Mouse (Mus musculus) midbrain, embryonic 11.5 days (tissue): ENCODE results near the gene Wdr20. TPM values are rescaled to one million over a fixed set of nuclear protein-coding genes. Genes with fewer than 3 reads are reported as not detected.
"Not testable (repeated sequence)": the region's sequence is repeated elsewhere in the genome, so short reads cannot be mapped to it uniquely, and the experiment has no call there.

Source experiments
- ATAC-seq: fragments of 200-750 bp; cut with Nextera tagmentation; 2 replicates; pipeline ENCODE4 v1.8.0; 2017; ENCODE audit warnings: moderate TSS enrichment, moderate library complexity; ENCODE audit not compliant: low FRiP score
- DNase-seq: peaks from one replicate; pipeline ENCODE4 v3.0.0; 2015; ENCODE audit warnings: low spot score; ENCODE audit errors: missing footprints
- H3K27ac ChIP-seq: fragments of 300-500 bp; sonication (generic); 2 replicates; pipeline ENCODE4 v1.5.1; 2014; ENCODE audit warnings: low read depth, low read length
- H3K27me3 ChIP-seq: fragments of 300-500 bp; sonication (generic); 2 replicates; pipeline ENCODE4 v1.6.1; 2014; ENCODE audit warnings: mild to moderate bottlenecking, low read length, moderate library complexity, mixed read lengths; ENCODE audit not compliant: control insufficient read depth, insufficient read depth
- H3K36me3 ChIP-seq: fragments of 300-500 bp; sonication (generic); 2 replicates; pipeline ENCODE4 v1.6.1; 2014; ENCODE audit warnings: mild to moderate bottlenecking, low read length, moderate library complexity, mixed read lengths; ENCODE audit not compliant: control insufficient read depth, insufficient read depth
- H3K4me1 ChIP-seq: fragments of 300-500 bp; sonication (generic); 2 replicates; pipeline ENCODE4 v1.6.1; 2014; ENCODE audit warnings: low read length; ENCODE audit not compliant: control insufficient read depth, insufficient read depth
- H3K4me2 ChIP-seq: fragments of 300-500 bp; sonication (generic); 2 replicates; pipeline ENCODE4 v1.6.1; 2014; ENCODE audit warnings: mild to moderate bottlenecking, moderate library complexity
- H3K4me3 ChIP-seq: fragments of 300-500 bp; sonication (generic); 2 replicates; pipeline ENCODE4 v1.5.1; 2014; ENCODE audit warnings: low read depth, low read length
- H3K9ac ChIP-seq: fragments of 300-500 bp; sonication (generic); 2 replicates; pipeline ENCODE4 v1.6.1; 2014; ENCODE audit warnings: low read length
- H3K9me3 ChIP-seq: fragments of 300-500 bp; sonication (generic); 2 replicates; pipeline ENCODE4 v1.6.1; 2016; ENCODE audit warnings: low read length; ENCODE audit not compliant: control insufficient read depth
- WGBS: fragments of 180-500 bp; shearing (Covaris S2); extraction: QIAGEN DNeasy Blood & Tissue Kit; methylation state at CpG from one replicate; pipeline ENCODE4 v1.1.7; 2014; 5-methylcytosine and 5-hydroxymethylcytosine counted together
- polyA plus RNA-seq: library from polyadenylated mRNA; unstranded; fragments of >200 nt; fragmentation: Nextera tagmentation; extraction: Ambion mirVana; gene quantifications from 2 replicates; pipeline ENCODE4 v1.2.1, GENCODE M21; 2014

Gene Wdr20
- 22.9 and 24.7 TPM in 2 replicates for polyA plus RNA-seq

DNA sequence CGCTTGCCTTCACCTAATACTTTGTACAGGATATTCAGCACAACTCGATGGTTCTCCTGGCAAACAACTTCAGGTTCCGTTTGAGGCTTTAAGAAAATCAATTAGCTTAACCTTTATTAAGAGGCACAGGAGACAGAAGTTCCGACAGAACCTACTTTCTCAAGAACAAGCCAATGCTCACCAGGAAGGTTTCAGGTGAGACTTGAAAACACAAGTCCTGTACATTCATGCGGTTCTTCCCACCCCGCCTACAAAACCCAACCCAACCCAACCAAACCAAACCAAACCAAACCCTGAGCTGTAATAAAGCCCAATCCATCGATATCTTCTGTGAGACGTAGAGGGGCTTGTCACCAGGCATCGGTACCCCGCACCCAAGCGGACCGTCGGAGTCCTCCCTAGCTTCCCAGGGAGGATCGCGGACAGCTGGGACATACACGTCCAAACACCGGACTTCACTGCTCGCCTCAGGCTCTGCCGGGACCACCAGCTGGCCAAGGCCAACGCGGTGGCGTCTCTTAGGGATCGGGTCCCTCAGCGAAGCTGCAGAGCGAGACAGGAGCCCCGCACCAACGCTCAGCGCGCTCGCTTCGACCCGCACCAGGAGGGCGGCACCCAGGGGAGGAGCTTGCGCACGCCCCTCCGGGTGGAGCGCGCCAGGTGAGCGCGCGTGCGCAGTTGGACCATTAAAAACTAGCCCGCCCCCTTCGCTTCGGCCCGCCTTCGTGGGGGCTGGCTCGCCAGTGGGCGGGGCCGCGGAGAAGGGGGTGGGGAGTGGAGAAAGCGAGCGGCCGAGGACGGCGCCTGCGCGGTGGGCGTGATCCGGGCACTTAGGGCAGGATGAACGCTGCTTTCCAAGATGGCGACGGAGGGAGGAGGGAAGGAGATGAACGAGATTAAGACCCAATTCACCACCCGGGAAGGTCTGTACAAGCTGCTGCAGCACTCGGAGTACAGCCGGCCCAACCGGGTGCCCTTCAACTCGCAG, at the start of gene Wdr20:
Gene Wdr20, plus strand, starts transcription at position 775 of the 988 bp plus-strand sequence.
- Histone ChIP-seq H3K9ac (peak within 1 kb of the TSS; percentile 91), H3K4me1 (peaks cover 11% of the 10 kb centered on the region), H3K27ac (peak within 1 kb of the TSS; percentile 65), H3K4me3 (peak within 1 kb of the TSS; percentile 84), H3K4me2 (peak within 1 kb of the TSS; percentile 69), H3K27me3 (peaks cover 5% of the 10 kb centered on the region; the same call in 1 of the 2 replicates), H3K36me3 (no peaks in the 10 kb centered on the region), H3K9me3 (no peaks in the 10 kb centered on the region)
- peak; percentile 96 for ATAC-seq
- DNase-seq: peak; percentile 100
- under 1% methylated on average over 69 of the region's 69 CpGs for WGBS

GRCm38 (mm10) chr12:110688921-110689320, 48.8 kb upstream of the Wdr20 start:
- not testable (repeated sequence) for H3K27ac ChIP-seq, H3K4me3 ChIP-seq, H3K4me2 ChIP-seq, ATAC-seq, H3K27me3 ChIP-seq, H3K4me1 ChIP-seq, H3K9me3 ChIP-seq, DNase-seq, H3K9ac ChIP-seq
- H3K36me3 ChIP-seq: peaks cover 24% of the 10 kb centered on the region
- WGBS: 91% methylated on average over 3 of the region's 3 CpGs

GRCm38 (mm10) chr12:110689919-110690643, 47.7 kb upstream of the Wdr20 start:
- H3K4me3 ChIP-seq: no peak overlapping the region
- DNase-seq (no peak), ATAC-seq (no peak)
- WGBS: 87% methylated on average over 6 of the region's 6 CpGs
- H3K4me2 ChIP-seq: no peak overlapping the region
- H3K4me1 ChIP-seq: peaks cover 7% of the 10 kb centered on the region
- H3K27ac ChIP-seq: no peak overlapping the region
- H3K27me3 ChIP-seq: no peaks in the 10 kb centered on the region
- H3K9me3 ChIP-seq: no peaks in the 10 kb centered on the region
- H3K36me3 ChIP-seq: peaks cover 28% of the 10 kb centered on the region
- no peak overlapping the region for H3K9ac ChIP-seq

GRCm38 (mm10) chr12:110693378-110693777, 44.4 kb upstream of the Wdr20 start:
- DNase-seq: peak; percentile 86
- 77% methylated on average over 5 of the region's 5 CpGs for WGBS
- peaks cover 27% of the 10 kb centered on the region for H3K36me3 ChIP-seq
- not testable (repeated sequence) for H3K27me3 ChIP-seq, H3K4me3 ChIP-seq, ATAC-seq, H3K4me1 ChIP-seq, H3K27ac ChIP-seq, H3K9ac ChIP-seq, H3K4me2 ChIP-seq, H3K9me3 ChIP-seq

DNA sequence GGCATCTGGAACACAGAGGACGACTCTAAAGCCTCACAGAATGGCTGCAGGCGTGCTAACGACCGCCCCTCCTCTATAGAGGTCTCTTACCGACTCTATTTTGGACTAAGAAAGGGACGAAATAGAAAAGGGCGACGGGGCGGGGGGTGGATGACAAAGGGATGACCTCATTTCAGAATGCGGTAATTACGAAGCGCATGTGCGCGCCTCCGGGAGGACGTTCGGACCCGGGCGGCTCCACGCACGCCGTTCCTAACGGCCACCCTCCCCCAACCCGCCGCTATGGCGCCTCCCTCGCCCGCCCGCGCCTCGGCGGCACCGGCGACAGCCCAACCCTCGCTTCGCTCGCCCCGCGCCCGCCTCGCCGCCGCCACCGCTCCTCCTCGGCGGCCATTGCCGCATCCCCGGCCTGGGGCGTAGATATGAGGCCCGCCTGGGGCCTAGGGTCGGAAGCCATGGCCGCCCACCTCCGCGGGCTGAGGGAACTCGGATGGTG, 42.0 kb upstream of the Wdr20 start:
- H3K4me1 ChIP-seq: peaks cover 9% of the 10 kb centered on the region
- H3K27me3 ChIP-seq: no peaks in the 10 kb centered on the region
- ATAC-seq (peak; percentile 49), DNase-seq (peak; percentile 95)
- H3K36me3 ChIP-seq: peaks cover 13% of the 10 kb centered on the region; the same call in 1 of the 2 replicates
- WGBS: under 1% methylated on average over 53 of the region's 55 CpGs
- peak overlapping the region; percentile 90 for H3K27ac ChIP-seq
- peak overlapping the region; percentile 99 for H3K4me3 ChIP-seq
- no peaks in the 10 kb centered on the region for H3K9me3 ChIP-seq
- peak overlapping the region; percentile 62 for H3K4me2 ChIP-seq
- peak overlapping the region; percentile 99 for H3K9ac ChIP-seq

- peaks cover 9% of the 10 kb centered on the region for H3K4me1 ChIP-seq
- ATAC-seq (peak; percentile 94), DNase-seq (peak; percentile 100)
- H3K27me3 ChIP-seq: no peaks in the 10 kb centered on the region
- H3K27ac ChIP-seq: peak overlapping the region; percentile 90
- peak overlapping the region; percentile 99 for H3K9ac ChIP-seq
- peaks cover 12% of the 10 kb centered on the region; the same call in 1 of the 2 replicates for H3K36me3 ChIP-seq
- H3K4me3 ChIP-seq: peak overlapping the region; percentile 99
- H3K4me2 ChIP-seq: peak overlapping the region; percentile 66
- H3K9me3 ChIP-seq: no peaks in the 10 kb centered on the region
- whole genome bisulfite sequencing: under 1% methylated on average over 88 of the region's 89 CpGs
Observed at GRCm38 (mm10) chr12:110696173-110696974, 41.4 kb upstream of the Wdr20 start.

DNA sequence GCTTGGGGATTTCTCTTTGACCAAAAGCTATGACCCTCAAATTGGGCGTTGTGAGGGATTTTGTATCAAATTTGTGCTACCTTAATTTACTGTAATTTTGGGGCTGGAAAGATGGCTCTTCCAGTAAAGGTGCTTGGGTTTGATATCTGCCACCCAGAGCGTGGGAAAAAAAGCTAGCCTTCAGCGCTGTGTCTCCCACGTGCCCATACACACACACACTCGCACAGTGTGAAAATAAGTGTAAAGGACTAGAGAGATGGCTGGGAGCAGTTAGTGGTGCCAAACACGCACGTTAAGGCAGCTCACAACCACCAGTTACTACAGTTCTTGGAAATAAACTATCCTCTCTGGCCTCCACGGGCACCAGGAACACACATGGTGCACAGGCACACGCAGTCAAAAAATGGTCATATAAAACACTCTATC, 40.8 kb upstream of the Wdr20 start:
- Histone ChIP-seq H3K4me3 (peak overlapping the region; percentile 99), H3K9me3 (no peaks in the 10 kb centered on the region), H3K27ac (peak overlapping the region; percentile 52; the same call in 1 of the 2 replicates), H3K4me1 (peaks cover 9% of the 10 kb centered on the region), H3K9ac (peak overlapping the region; percentile 76), H3K27me3 (no peaks in the 10 kb centered on the region), H3K4me2 (peak overlapping the region; percentile 66), H3K36me3 (peaks cover 7% of the 10 kb centered on the region; the same call in 1 of the 2 replicates)
- DNase-seq (no peak), ATAC-seq (no peak)
- WGBS: 48% methylated on average over 9 of the region's 9 CpGs

DNA sequence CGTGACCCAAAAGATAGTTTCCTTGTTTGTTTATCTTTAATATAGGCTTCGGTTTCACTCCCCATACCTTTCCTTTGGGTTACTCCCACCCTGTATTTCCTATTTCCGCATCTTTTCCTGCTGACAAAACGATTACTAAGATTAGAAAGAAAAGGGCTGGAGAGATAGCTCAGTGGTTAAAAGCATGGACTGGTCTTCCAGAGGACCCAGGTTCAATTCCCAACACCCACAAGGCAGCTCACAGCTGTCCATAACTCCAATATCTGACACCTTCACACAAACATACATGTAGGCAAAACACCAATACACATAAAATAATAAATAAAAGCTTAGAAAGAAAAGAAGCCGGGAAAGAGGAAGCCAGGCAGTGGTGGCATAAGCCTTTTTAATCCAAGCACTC, 40.3 kb upstream of the Wdr20 start:
- H3K4me2 ChIP-seq: no peak overlapping the region; the same call in 1 of the 2 replicates
- H3K4me1 ChIP-seq: peaks cover 9% of the 10 kb centered on the region
- H3K9me3 ChIP-seq: no peaks in the 10 kb centered on the region
- H3K9ac ChIP-seq: no peak overlapping the region
- DNase-seq (peak; percentile 44), ATAC-seq (no peak)
- H3K27ac ChIP-seq: no peak overlapping the region
- H3K36me3 ChIP-seq: peaks cover 7% of the 10 kb centered on the region; the same call in 1 of the 2 replicates
- 66% methylated on average over 5 of the region's 5 CpGs for WGBS
- no peaks in the 10 kb centered on the region for H3K27me3 ChIP-seq
- no peak overlapping the region for H3K4me3 ChIP-seq
